Mouse (Mus musculus) C3H10T1/2 (cell line): ENCODE results near the gene Clec4b2. TPM values are rescaled to one million over a fixed set of nuclear protein-coding genes. Genes with fewer than 3 reads are reported as not detected.

Source experiments
- polyA plus RNA-seq, 2 experiments: library from polyadenylated mRNA; unstranded; fragments of >200 nt; fragmentation: generic; extraction: Trizol; gene quantifications; one replicate each; pipeline ENCODE4 v1.2.1; 2012; ENCODE audit warnings: missing spikeins in 2 of 2

The Clec4b2 gene
- polyA plus RNA-seq, result not detected

GRCm38 (mm10) chr6:123172593-123172992 lies at the start of gene Clec4b2:
TSS of gene Clec4b2 (plus strand) at chr6:123172893.

DNA sequence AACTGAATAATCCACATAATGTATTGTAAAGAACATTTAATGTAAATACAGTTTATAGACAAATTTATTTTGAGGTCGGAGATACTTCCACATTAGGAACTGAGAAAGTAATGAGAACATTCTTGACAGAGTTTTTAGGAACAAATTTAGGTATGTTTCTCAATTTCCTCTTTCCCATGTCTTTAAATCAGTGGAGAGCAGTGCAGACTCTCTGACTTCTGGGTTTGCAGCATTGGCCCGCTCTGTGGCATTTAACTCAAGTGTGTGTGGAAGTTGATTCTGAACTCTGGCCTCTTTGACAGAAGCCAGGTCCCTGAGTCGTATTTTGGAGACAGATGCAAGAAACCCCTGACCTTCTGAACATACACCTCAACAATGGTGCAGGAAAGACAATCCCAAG lies 57.0 kb downstream of the Clec4b2 start, which contains the start of gene Clec4n:
Gene Clec4n (plus strand): TSS at position 200 of the 400 bp plus-strand sequence.

Other genes starting within 250 kb of the Clec4b2 start
- gene Clec4a3, start 220.4 kb upstream of the Clec4b2 start, polyA plus RNA-seq, result not detected
- gene Clec4a4, start 182.5 kb upstream of the Clec4b2 start, polyA plus RNA-seq, result not detected
- gene Clec4b1, start 122.9 kb upstream of the Clec4b2 start, polyA plus RNA-seq, result not detected
- gene Clec4a2, start 66.5 kb upstream of the Clec4b2 start, polyA plus RNA-seq, result not detected
- gene Clec4n, start 57.0 kb downstream of the Clec4b2 start, polyA plus RNA-seq, result not detected
- gene Clec4d, start 89.2 kb downstream of the Clec4b2 start, polyA plus RNA-seq, result not detected
- not detected for gene Clec4e, start 117.0 kb downstream of the Clec4b2 start, polyA plus RNA-seq
- not detected for gene Vmn2r19, start 135.4 kb downstream of the Clec4b2 start, polyA plus RNA-seq
- not detected for gene Vmn2r20, start 245.2 kb downstream of the Clec4b2 start, polyA plus RNA-seq